Mouse (Mus musculus) Patski (cell line): Measurements from ENCODE around the gene Npas3. TPM values are rescaled to one million over a fixed set of nuclear protein-coding genes. Genes with fewer than 3 reads are reported as not detected.

Experiments used
- ATAC-seq: fragments of 100-300 bp; one replicate; pipeline ENCODE4 v1.8.0; 2021
- CTCF ChIA-PET: fragments of 350-600 bp; sonication (Branson Sonifier 250); formaldehyde crosslinking; loops from one replicate; lab custom pipeline; 2022; ENCODE audit warnings: inconsistent platforms; lab: Charles Lee
- POLR2A ChIA-PET: fragments of 350-600 bp; sonication (Branson Sonifier 250); formaldehyde crosslinking; loops from one replicate; lab custom pipeline; 2022; ENCODE audit warnings: antibody characterized with exemption, inconsistent platforms; lab: Charles Lee
- DNase-seq: peaks from one replicate; pipeline ENCODE4 v3.0.0-alpha.2; 2011; ENCODE audit warnings: low read depth, low spot score
- H3K27me3 ChIP-seq: fragments of 371-371 bp; one replicate; pipeline ENCODE4 v1.5.1; 2021
- CTCF ChIP-seq: fragments of 100-300 bp; IDR thresholded peaks from one replicate; pipeline ENCODE4 v1.5.1; 2021
- in situ Hi-C: fragments of 300-500 bp; cut with MboI; formaldehyde crosslinking; loops from 3 replicates; pipeline ENCODE4 v1.11.1; 2018; ENCODE audit warnings: low pct_unique_long_range_greater_than_20kb, mixed read lengths
- polyA plus RNA-seq: library from polyadenylated mRNA; unstranded; gene quantifications from one replicate; pipeline ENCODE4 v1.2.3, GENCODE M21; 2021

The Npas3 gene
- polyA plus RNA-seq, 1 experiment from 2014 or later, result 0.08 TPM

DNA sequence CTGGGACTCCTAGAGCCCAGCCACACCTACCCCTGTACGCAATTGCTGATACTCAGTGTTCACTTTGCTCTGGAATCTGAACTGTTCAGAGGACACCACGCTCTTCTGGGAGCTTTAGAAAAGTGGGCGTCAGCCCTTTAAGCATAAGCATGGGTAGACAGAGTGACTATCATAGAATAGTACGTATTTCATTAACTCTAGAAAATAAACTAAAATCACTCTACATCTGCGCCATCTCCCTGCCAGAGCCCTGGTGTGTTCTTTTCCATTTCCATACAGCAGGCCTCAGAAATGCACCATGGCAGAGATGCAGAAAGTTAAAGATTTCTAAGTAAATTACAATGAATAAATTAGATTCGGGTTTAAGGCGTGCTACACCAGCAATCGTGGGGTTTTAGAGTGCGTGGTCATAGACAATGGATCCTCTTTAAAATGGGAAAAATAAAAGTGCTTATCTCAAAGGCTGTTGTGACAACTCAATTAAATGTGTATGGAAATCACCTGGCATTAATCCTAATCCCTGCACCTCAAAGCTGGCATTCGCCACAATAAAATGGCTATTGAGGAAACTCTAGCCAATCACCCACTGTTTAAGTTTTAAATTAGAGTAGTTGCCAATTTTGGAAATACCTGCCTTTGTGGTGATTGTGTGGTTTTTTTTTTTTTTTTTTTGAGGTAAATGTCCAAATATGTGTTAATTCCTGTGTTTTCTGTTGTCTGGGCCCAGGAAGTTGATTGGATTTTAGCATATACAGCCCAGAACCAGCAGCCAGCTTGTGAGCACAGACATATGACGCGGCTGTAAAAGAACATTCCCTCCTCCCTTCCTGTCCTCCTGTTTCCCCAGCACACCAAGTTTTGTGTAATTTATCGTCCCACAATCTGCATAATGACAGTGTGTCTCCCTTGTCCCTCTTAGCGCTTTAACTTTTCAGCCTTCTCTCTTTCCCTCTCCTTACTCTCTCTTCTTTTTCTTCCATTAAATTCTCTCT is 737.7 kb downstream of the Npas3 start:
- DNase-seq, result no peak
- TF ChIP-seq CTCF, result no peak
- no peak for ATAC-seq
- CTCF ChIA-PET, result no interaction called here
- in situ Hi-C loops, result no loop called here
- H3K27me3 ChIP-seq, result no peaks in the 10 kb centered on the region
- POLR2A ChIA-PET, result no interaction called here

DNA sequence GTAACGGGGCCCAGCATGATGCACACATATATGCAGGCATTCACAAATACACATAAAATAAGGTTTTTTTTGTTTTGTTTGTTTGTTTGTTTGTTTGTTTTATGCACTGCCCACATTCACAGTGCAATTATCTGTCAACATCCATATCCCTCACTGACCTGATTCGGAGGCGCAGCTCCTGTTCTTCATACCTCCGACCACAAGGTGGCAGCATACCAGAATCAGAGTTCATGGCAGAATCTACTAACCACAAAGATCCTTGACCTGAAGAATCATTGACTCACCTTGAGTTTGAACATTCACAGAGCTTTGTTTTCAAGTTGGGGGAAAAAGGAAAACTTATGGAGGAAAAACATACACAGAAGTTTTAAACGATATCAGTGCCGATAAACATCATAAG is 743.9 kb downstream of the Npas3 start:
- in situ Hi-C loops, result no loop called here
- ATAC-seq, result no peak
- no peak for DNase-seq
- TF ChIP-seq CTCF, result peak; percentile 60
- no peaks in the 10 kb centered on the region for H3K27me3 ChIP-seq
- CTCF ChIA-PET, result no interaction called here
- POLR2A ChIA-PET, result interaction anchor here (0.6 to 0.7 kb wide), 2 partner anchors 14 to 446 kb away, joined by 4 to 6 read pairs; no protein-coding TSS in a partner anchor

- POLR2A ChIA-PET, result no interaction called here
These were observed 747.2 kb downstream of the Npas3 start for GRCm38 (mm10) chr12:53995710-53996109.

DNA sequence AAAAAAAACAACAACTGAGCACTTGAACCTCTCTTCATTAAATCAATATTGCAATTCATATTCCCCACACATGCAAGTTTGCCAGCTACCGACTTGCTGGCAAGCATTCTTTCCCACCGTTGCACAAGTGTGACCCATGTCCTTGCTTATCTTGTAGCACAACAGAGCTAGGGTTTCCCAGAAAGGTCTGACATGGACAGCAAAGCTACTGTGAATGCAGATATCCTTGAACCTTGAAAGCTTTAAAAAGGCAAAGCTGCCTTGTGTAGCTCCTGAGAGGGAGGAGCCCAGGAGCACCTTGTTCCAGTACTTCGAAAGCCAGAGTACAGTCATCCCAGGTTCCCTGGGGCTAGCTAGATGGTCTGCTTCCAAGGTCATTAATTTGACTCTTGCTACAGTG is 748.7 kb downstream of the Npas3 start:
- in situ Hi-C loops, result no loop called here
- ChIA-PET CTCF (no interaction called here), POLR2A (no interaction called here)
- DNase-seq (no peak), ATAC-seq (no peak)
- H3K27me3 ChIP-seq, result no peaks in the 10 kb centered on the region
- no peak for TF ChIP-seq CTCF

More at GRCm38 (mm10) chr12:53995710-53996109, 747.2 kb downstream of the Npas3 start:
- CTCF ChIA-PET, result no interaction called here
- DNase-seq, result no peak
- no peak for TF ChIP-seq CTCF
- in situ Hi-C loops, result no loop called here
- no peaks in the 10 kb centered on the region for H3K27me3 ChIP-seq
- no peak for ATAC-seq

GRCm38 (mm10) chr12:53999647-54000637 is 751.5 kb downstream of the Npas3 start:
- ATAC-seq (no peak), DNase-seq (no peak)

DNA sequence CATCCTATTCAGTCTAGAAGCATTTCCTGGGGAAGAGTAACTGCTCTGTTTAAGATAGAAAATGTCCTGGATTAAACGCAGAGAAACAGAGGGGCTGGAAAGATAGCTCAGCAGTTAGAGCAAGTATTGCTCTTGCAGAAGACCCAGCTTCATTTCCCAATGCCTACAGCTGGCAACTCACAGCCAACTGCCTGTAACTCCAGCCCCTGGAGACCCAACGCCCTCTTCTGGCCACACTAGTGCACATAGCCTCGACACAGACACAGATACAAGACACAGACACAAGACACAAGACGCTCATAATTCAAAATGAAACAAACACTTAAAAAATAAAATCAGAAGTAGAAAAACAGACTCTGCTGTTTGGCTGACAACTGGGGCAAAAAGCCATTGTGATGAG is 754.0 kb downstream of the Npas3 start:
- ChIA-PET CTCF (no interaction called here), POLR2A (interaction anchor here (0.7 kb wide), 1 partner anchor 718 kb away, joined by 3 read pairs; no protein-coding TSS in a partner anchor)
- in situ Hi-C loops, result no loop called here
- ATAC-seq (no peak), DNase-seq (no peak)
- TF ChIP-seq CTCF, result peak; percentile 39
- no peaks in the 10 kb centered on the region for H3K27me3 ChIP-seq

More at GRCm38 (mm10) chr12:53999647-54000637, 751.5 kb downstream of the Npas3 start:
- POLR2A ChIA-PET, result no interaction called here
- TF ChIP-seq CTCF, result no peak
- in situ Hi-C loops, result no loop called here
- CTCF ChIA-PET, result no interaction called here
- no peaks in the 10 kb centered on the region for H3K27me3 ChIP-seq

DNA sequence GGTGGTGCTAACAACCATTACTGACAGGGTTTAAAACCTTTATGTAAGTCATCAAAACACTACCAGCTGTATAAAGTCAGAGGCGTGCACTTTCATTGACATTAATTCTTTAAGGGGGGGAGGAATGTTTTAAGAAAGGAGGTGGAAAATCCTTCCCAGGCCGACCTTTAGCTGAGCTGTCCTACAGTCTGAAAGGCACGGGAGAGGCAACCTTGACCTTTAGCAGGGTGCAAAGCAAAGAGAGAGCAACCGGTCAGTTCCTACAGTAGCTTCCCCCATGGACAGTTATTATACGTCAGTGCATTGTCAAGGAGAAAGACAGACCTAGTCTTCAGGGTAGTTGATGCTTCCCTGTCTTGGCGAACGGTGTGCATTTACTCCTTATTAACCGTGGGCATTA is 756.1 kb downstream of the Npas3 start:
- ChIA-PET POLR2A (no interaction called here), CTCF (no interaction called here)
- no peak for TF ChIP-seq CTCF
- DNase-seq (no peak), ATAC-seq (no peak)
- H3K27me3 ChIP-seq, result no peaks in the 10 kb centered on the region
- in situ Hi-C loops, result no loop called here

GRCm38 (mm10) chr12:54005546-54005945 is 757.1 kb downstream of the Npas3 start:
- in situ Hi-C loops, result no loop called here
- no peak for TF ChIP-seq CTCF
- DNase-seq (no peak), ATAC-seq (no peak)
- ChIA-PET CTCF (no interaction called here), POLR2A (no interaction called here)
- H3K27me3 ChIP-seq, result no peaks in the 10 kb centered on the region

DNA sequence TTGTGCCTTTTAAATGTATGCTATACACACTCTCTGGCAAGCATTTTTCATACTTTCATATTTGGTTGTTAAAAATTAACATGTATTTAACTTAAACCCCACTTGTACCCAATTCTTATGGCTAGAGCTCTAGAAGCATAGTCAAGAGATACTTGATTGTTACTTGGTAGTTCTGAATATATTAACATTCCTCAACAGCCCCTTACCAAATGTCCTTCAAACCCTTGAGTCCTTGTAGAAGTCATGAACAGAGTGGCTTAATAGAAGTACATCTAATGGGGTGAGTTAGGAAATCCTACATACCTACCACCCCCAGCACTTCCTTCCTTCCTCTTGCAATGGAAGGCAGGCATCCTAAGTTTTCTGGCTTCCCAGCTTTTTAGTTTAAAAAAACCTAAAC is 766.8 kb downstream of the Npas3 start:
- ATAC-seq (no peak), DNase-seq (no peak)
- TF ChIP-seq CTCF, result no peak
- H3K27me3 ChIP-seq, result no peaks in the 10 kb centered on the region
- in situ Hi-C loops, result no loop called here
- CTCF ChIA-PET, result no interaction called here
- POLR2A ChIA-PET, result no interaction called here

GRCm38 (mm10) chr12:54017949-54018348 is 769.5 kb downstream of the Npas3 start:
- DNase-seq (no peak), ATAC-seq (no peak)
- H3K27me3 ChIP-seq, result no peaks in the 10 kb centered on the region
- ChIA-PET CTCF (no interaction called here), POLR2A (no interaction called here)
- in situ Hi-C loops, result no loop called here
- no peak for TF ChIP-seq CTCF
